In the genomic region with DNA sequence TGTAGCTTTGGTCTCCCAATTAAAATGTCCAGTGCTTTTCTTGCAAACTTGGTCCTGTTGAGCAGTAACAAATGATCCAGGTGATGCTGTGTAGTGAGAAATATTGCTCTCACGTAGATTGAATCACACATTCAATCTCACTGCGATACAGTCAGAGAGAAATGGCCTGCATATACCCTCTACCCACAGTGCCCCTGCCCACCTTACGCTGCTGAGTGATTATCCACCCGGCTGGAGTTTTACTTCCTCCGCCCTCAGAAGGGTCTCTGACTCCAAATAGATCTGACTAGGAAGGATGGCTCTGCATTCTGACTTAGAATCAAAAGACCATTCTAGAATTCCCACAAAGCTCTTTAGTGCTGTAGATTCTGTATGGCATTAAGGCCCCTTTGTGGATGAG, we compare ENCODE assay signal across 13 mouse cellular contexts. TPM values are rescaled to one million over a fixed set of nuclear protein-coding genes. Genes with fewer than 3 reads are reported as not detected.
"Had no signal": no experiment of that assay in that cellular context is flagged by ENCODE, and none has a peak within 500 bp of the region (broad histone marks: within the 10 kb centered on the region; RNA-seq: fewer than 3 reads in every experiment).

No protein-coding gene starts in this region.

- ATAC-seq: midbrain, embryonic 16.5 days had no signal

- H3K9ac ChIP-seq: liver, embryonic 14.5 days had no signal

- H3K4me3 ChIP-seq: layer of hippocampus, adult 2 months had no signal

- H3K27ac ChIP-seq: layer of hippocampus, adult 2 months; liver, embryonic 14.5 days had no signal

- DNase-seq: kidney, adult 11 months; kidney, postnatal 10 days; kidney, postnatal 4 days; left cerebral cortex, postnatal 4 days; lung, adult 18-20 months; right cerebral cortex, postnatal 14 days; thymus, adult 18-20 months; thymus, postnatal 14 days had no signal

RNA-seq across cellular contexts. Expression of gene Gm973, which starts 32.4 kb away (rescaled TPM):
- polyA plus RNA-seq: liver, adult 2 months; spleen, adult 2 months had no signal
